Mouse (Mus musculus) adrenal gland, adult 2 months (tissue): ENCODE measurements around the gene Nfe2l1. TPM values are rescaled to one million over a fixed set of nuclear protein-coding genes. Genes with fewer than 3 reads are reported as not detected.
"Not testable (repeated sequence)": the region's sequence is repeated elsewhere in the genome, so short reads cannot be mapped to it uniquely, and the experiment has no call there.

Experiments used
- DNase-seq: peaks from one replicate; pipeline ENCODE4 v3.0.0; 2021
- long read RNA-seq: library from polyadenylated mRNA; stranded (forward); transcript quantifications from one replicate; pipeline ENCODE4 v2.0.0, GENCODE M21; 2021
- polyA plus RNA-seq: library from polyadenylated mRNA; depleted of rRNA; stranded (reverse); fragments of >200 nt; gene quantifications from 2 replicates; pipeline ENCODE4 v1.2.3, GENCODE M21; 2012; rRNA removed
- total RNA-seq, 2 experiments: library from RNA; stranded (reverse); gene quantifications; 2 replicates each; pipeline ENCODE4 v1.2.3; 2021

Nfe2l1 gene
- 100 to 1,000 TPM; 497 to 817 TPM for total RNA-seq
- 504 and 806 TPM in 2 replicates for polyA plus RNA-seq
- long read RNA-seq, full-length matches to known transcripts = 147 of 280 reads
- long read RNA-seq, partial matches to known transcripts = 40 of 280 reads
- long read RNA-seq, other reads (novel, unspliced or antisense) = 93 of 280 reads

DNA sequence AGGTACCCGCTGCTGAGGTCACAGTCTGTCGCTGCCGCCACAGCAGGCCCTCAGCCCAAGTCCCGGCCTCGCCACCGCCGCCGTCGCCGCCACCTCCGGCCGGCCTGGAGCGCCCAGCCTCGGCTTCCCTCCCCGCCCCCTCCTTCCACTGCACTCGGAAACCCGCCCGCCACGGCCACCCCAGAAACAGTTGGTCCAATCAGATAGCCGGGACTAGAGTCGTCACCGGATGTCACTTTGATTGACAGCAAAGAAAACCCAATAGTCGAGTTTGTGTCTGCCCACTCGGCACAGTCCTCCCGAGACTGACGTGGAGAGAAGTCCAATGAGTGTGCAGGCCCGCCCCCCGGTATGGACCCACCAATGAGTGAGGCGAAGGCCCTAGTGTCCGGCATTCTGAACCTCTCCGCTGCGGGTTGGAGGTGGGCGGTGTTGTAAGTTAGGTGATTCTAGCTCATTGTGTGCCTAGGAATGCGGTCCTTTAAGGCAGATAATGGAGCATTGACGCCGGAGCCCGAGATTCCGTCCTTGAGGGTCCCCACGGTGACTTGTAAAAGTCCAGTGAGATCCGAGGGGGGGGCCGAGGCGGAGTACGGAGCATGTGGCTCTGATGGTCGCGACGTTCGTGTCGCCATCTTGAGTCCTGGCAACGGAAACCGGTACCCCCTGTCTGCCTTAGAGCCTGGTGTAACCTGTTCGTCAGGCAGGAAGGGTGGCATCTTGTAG lies at the start of gene Nfe2l1:
Gene Nfe2l1, minus strand, starts transcription at position 156 of the 726 bp plus-strand sequence.
- peak; percentile 99 for DNase-seq

DNA sequence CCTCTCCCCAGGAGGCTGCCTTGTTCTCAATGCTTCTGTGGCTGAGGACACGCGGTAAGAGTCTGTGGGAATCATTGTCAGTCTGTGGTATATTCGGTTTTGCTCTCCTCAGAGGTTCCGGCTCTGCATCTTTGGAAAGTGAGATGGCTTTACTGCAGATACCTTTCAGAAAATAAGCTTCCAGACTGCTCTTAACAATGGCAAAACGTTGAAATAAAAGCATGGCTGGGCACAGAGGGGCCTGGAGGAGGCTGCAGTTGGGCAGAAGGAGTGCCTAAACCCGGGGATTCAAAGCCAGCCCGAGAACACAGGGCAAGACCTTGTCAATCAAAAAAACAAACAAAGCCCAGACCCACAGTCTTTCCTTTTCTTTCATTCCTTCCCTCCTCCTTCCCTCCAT lies 49.6 kb upstream of the Nfe2l1 start:
- no peak for DNase-seq

DNA sequence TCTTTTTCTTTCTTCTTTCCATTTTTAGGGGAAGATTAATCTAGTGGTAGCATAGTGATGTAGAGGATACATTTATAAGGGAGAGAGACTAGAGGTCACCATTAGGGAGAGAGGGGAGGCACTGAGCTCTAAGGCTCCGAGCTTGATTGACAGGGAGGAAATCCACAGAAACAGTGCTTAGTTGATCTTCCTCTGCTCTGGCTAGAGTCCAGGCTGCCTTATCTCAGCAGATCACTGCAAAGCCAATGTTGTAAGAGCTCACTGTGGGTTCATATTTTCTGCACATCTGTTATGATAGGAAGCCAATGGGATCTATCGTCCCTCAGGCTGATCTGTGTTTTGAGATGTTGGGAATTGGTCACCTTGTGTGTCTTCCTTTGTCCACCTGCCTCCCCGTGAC lies 48.9 kb upstream of the Nfe2l1 start:
- no peak for DNase-seq

DNA sequence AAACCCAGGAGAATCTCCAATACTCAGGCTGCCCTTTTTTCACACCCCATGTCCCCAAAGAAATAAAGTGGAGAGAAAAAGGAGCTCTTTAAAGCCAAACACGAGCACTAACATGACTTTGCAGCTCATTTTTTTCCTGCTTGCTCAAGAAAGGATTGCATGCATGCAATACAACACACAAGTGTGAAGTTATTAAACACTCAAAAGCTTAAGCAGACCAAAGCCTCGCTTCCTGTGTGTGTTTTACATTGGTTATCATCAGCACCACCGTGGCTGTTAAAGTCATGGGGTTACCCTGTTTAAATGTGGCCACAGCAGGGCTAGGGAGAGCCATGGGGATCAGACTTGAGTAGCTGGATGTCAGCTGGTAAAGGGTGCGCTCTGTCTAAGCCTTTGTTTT lies 47.3 kb upstream of the Nfe2l1 start:
- no peak for DNase-seq

DNA sequence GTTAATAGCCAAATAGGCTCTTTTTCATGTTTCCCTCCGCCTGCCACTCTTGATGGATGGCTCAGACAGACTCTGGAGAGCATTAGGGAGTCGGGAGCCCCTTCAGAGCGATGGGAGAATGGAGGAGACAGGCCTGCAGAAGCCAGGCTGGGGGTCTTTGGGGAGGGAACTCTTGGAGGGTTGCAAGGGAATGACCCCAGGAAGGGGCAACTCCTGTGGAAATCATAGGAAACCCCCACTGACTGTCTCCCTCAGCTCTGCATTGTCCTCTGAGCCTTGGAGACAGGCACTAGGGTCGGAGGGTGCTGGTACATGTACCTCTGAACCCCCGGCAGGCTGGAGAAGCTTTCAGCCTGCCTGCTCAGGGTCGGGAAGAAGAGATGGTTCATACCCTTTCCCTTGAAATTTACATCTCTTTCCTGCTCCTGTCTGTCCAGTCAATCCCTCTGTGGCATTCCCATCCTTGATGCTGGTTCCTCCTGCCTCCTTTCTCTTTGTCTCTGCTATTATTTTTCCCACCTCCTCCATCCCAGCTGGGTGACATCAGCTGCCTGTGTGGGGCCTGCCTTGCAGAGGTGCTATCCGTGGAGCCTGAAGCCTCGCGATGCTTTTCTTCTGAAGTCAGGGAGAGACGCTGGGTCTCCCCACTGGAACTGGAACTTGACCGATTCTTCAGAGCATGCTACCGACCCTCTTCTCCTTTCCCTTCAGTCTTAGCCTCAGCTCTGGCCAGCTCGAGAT lies 46.7 kb upstream of the Nfe2l1 start:
- DNase-seq = no peak

DNA sequence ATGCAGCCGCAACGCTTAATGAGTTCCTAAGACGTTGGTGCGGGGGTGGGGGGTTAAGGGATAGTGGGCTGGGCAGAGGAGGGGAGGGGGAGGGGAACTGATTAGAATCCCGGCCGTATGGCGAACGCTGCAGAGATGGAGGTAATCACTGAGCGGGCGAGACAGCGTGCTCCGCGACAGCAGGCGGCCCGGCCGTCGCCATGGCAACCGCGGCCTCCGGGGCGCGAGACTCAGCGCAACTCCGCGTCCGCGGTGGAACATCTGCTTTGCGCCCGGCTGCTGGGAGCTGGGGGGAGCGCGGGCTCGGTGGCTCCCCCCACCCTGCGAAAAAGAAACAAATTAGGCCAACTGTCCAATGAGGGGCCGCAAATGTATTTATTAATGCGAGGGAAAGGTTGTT lies 46.0 kb upstream of the Nfe2l1 start:
- peak; percentile 80 for DNase-seq

DNA sequence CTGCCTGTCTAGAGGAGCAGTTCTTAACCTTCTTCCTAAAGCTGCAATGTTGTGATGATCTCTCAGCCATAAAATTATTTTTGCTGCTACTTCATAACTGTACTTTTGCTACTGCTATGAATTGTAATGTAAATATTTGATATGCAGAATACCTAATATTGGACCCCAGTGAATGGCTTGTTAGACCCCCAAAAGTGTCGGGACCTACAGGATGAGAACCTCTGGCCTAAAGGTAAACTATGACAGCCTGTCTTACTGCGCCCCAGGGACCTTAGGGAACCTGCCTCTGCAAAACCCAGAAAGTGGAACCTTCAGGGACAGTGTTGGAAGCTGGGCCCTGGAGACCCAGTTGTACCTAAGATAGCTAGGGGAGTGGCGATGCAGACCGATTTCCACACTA lies 45.5 kb upstream of the Nfe2l1 start:
- DNase-seq = no peak

DNA sequence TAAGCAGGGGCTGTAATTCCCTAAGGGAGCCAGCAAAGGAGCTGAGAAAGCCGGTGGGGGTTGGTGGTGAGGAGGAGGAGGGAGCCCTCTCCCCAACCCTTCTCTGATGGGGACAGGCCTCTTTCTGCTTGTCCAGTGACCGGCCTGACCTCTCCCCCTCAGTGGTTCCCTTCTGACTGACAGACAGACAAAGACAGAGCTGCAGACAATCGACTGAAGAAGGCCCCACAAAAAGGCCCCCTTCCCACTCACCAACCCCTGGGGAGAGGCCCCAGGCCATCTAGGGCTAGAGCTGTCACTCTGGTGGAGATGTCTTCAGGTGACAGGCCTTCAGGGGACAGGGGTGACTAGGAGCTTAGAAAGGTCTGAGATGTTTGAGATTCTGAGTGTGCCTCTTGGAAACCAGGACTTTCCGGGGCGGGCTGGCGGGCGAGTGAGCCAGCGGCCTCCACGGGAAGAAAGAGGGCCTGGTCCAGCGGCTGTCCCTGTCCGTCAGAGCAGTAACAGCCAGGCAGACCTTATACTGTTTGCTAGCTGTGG lies 43.9 kb upstream of the Nfe2l1 start:
- DNase-seq = no peak

DNA sequence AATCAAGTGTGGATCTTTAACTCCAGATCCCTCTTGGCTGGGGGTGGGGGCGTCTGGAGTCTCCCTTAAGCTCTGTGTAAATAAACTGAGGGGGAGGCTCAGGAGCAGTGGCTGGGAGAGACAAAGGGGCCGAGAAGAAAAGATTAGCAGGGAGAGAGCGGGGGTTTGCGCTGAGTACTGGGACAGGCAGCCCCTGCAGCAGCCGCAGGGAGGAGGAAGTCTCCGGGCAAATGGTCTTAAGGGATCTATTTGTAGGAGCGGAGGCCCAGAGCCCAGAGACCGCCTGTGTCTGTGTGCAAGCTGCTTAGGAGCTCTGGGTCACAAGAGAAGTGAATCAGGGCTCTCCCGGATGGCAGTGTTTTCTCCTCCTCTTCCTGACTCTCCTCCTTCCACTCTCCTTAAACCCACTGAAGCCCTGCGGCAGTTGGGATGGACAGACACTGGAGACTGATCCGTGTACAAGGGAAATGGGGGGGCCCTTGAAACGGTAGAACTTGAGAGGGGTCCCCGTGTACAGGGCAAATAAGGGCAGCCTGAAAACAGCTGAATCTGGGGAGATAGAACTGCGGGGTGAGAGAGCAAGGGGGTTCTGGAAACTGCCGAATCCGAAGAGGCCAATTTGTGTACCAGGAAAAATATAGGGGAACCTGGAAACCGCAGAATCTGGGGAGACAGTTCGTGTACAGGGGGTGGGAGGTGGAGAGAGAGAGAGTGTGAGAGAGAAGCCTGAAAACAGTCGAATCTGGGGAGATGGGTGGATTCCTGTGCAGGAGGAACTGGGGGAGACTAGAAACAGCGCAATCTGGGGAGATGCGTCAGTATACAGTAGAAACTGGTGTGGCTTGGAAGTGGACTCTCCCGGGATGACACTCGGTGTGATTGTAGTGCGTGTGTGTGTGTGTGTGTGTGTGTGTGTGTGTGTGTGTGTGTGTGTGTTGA lies 42.9 kb upstream of the Nfe2l1 start:
- no peak for DNase-seq

DNA sequence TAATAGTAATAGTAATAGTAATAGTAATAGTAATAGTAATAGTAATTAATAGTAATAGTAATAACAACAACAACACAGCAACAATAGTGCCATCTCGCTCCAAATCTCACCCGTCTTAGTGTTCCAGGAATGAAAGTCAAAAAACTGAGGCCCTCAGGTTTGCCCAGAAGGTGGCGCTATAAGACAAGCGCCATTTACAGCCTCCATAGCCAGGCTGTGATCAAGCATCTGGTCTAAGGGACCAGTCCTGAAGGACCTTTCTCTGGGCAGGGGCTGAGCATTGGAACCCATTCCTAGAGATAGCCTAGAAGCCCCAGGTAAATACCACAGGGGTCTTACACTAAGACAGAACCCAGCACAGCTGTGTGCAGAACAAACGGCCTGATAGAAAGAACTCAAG lies 37.4 kb upstream of the Nfe2l1 start:
- DNase-seq = peak; percentile 52

DNA sequence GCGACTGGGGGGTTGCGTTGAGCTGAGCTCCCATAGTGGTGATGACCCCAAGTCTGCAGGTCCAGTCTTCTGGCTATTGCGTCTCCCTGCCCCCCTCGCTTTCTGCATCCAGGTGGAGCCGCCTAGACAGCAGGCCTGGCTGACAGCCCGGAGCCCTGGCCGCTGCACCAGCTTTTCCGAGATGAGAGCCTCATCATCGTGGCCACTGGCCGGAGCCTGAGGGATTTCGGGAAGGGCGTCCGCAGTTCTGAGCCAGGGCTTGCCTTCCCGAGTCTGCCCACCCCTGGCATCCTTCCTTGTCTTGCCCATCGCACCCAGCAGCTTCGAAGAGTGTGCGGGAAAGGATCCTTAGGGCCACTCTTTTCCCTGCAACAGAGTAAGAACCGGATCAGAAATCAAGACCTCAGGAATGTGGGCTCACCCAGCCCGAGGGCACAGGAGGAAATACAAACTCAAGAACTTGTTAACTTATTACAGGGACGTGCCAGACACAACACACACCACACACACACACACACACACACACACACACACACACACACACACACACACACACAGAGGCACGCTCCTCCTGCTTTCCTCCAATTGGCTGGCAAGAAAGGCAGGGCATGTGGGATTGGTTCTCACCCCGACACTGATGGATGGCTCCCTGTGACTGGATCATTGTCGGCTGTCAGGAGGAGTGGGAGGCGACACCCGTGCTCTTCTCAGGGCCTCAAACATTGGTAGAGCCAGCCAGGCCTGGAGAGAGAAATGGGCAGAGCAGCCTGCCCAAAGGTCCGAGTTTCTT lies 33.6 kb upstream of the Nfe2l1 start:
- DNase-seq = peak; percentile 39

DNA sequence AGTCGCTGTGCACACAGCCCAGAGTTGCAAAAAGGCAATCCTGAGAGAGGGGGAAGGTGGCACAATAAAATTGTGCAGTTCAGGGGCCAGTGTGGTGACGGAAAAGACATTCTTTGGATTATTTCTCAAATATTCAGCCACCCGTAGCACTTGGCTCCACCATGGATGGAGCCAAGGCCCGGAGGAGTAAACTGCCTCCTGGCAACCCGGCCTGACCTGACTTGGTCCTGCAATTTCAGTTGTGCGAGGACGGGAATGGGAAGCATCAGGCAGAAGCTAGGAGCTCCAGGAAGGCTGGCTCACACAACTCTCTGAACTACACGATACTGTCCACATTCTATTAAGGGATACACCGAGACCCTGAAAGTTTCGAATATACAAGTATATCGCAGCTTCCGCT lies 32.8 kb upstream of the Nfe2l1 start:
- no peak for DNase-seq

DNA sequence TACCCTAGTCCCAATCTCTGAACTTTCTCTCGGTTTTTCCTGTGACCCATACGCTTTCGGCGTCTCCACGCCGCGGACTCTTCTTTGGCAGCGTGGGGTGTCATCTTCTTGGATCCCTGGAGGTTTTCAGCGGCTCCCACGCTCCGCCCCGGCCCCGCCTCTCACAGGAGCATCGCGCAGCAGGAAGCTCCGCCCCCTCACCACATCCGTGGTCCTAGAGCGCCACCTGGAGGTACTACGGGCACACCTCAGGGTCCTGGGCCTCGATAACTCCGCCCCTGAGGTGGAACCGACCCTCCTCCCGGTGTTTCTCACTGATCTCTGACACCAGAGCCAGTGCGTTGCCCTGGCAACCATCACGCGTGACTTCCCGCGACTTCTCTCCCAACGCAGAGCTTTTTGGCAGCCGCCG lies 32.1 kb upstream of the Nfe2l1 start:
- DNase-seq = peak; percentile 97

DNA sequence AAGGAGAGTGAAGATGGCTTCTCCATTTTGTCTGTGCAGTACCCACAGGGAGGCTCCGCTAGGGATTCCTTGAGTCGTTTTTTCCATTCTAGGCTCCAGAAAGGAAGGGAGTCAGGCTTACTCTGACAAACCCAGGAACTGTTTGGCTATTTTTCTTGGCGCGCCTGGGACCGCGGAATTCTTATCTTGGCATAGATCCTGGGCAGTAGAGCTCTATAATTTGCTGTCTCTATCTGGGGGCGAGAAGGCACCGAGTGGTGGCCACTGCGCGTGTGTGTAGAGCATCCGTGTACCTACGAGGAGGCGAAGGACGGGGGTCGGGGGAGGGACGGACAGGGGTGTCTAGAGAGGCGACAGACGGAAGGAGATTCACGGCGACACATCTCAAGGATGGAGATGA lies 31.7 kb upstream of the Nfe2l1 start:
- DNase-seq = peak; percentile 69

DNA sequence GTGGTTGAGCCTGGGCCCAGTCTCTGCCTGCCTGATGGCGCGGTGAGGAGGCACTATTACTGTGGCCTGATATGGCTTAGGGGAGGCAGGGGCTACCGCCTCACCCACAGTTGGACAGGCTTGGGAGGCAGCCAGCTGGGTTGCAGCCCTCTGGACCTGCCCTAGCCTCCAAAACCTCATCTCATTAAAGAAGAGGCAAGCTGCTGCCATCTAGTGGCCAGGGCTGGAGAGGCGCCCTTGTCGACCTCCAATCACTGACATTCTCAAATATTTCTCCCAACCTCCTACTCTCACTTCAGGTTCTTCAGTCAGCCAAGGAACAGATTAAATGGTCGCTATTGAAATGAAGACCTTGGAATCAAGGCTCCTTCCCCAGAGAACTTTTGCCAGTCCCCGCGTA lies 30.8 kb upstream of the Nfe2l1 start:
- DNase-seq = peak; percentile 82

DNA sequence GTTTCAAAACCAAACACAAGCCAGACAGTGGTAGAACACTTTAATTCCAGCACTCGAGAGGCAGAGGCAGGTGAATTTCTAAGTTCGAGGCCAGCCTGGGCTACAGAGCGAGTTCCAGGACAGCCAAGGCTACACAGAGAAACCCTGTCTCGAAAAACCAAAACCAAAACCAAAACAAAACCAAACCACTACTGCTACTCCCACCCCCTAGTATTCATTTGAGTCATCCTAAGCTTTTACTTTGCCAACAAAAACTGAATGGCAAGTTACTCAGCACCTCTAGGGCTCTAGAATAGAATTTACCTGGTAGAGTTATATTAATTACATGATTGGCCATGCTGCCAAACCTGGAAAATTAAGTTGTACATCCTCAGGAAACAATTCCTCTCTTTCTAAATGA lies 29.9 kb upstream of the Nfe2l1 start:
- no peak for DNase-seq

DNA sequence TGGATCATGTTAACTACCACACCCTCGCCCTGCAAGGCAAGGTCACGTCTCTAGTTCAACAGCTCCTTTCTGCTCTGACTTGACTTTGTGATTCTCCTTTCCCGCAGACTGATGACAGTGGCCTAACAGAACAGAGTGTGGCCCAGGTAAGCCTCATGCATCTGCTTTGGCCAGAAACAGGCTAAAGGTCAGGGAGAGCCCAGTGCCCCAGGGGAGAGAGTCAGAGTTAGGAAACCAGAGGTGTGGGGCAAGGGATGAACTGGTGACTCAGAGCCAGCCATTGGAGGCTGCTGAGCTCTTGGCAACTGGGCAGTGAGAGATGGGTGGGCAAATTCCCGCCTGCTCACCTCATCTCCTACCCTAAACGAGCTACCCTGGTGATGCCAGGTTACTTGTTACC lies 27.7 kb upstream of the Nfe2l1 start:
- DNase-seq = peak; percentile 71

DNA sequence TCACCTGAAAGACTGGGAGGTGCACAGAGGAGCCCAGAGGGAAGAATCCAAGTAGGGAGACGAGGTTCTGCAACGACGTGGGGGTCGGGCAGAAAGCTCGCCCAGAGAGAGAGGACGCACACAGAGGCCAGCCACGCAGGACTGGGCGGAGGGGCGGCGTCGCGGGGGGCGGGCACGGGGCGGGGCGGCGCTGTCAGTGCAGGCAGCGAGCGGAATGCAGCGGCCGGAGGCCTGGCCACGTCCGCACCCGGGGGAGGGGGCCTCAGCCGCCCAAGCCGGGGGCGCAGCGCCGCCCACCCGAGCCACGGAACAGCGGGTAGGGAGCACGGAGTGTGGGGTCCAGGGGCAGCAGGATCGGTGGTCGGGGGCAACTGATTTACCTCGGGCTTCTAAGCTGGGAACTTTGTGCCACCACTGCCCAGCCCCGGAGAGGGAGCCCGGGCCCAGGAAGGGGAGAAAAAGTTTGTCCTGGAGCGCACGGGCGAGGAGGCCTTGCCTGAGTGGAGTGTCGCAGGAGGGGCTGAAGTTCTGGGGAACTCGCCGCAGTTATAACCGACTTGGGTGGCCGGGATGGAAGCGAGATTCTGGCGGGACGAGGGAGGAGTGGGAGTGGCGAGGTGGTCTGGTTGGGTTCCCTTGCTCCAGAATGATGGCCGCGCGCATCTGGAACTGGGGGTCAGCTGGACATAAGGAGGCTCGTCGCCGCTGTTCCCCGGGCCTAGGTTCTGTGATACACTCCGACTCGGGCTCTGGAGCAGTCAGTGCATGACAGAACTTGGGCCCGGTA lies 20.1 kb upstream of the Nfe2l1 start, which contains the start of gene Copz2:
Gene Copz2, plus strand, starts transcription at position 190 of the 787 bp plus-strand sequence.
- DNase-seq = peak; percentile 83

DNA sequence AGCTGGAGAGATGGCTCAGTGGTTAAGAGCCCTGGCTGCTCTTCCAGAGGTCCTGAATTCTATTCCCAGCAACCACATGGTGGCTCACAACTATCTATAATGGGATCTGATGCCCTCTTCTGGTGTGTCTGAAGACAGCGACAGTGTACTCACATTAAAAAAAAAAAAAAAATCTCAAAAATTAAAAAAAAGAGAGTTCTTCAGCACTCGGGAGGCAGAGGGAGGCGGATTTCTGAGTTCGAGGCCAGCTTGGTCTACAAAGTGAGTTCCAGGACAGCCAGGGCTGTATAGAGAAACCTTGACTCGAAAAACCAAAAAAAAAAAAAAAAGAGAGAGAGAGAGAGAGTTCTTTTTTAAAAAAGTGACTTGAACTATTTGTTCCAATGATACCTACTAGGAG lies 19.4 kb upstream of the Nfe2l1 start:
- DNase-seq = not testable (repeated sequence)

DNA sequence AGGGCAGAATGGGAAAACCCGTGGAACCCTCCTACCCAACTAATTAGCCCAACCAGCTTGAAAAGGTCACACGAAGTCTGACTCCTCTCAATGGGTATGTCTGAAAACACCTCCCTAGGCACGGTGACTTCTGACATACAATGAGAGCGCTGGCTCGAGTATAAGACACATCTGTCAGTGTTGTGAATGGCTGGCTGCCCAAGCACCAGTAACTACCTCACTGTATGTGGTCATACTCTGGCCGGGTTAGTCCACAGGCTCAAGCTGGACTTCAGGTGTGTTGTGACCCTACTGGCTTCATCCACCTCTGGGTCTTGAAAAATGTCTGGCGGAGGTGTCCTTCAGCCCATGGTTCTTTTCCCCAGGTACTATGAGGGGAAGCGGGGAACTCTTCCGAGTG lies 18.9 kb upstream of the Nfe2l1 start:
- no peak for DNase-seq
